Mouse (Mus musculus) limb, embryonic 14.5 days (tissue): ENCODE measurements around the gene Amz1. TPM values are rescaled to one million over a fixed set of nuclear protein-coding genes. Genes with fewer than 3 reads are reported as not detected.

Experiments
- ATAC-seq: fragments of 200-750 bp; cut with Nextera tagmentation; 2 replicates; pipeline ENCODE4 v1.8.0; 2017; ENCODE audit warnings: low read depth, moderate number of reproducible peaks, moderate TSS enrichment; ENCODE audit not compliant: low FRiP score
- DNase-seq: peaks from one replicate; pipeline ENCODE4 v3.0.0-alpha.2; 2015; ENCODE audit warnings: low spot score
- H3K27ac ChIP-seq: fragments of 300-500 bp; sonication (generic); replicated peaks from 2 replicates; pipeline ENCODE4 v1.5.1; 2014; ENCODE audit warnings: low read depth, mild to moderate bottlenecking, low read length, moderate library complexity, mixed read lengths
- H3K27me3 ChIP-seq: fragments of 300-500 bp; sonication (generic); 2 replicates; pipeline ENCODE4 v1.6.1; 2014; ENCODE audit warnings: low read length, mixed read lengths; ENCODE audit not compliant: control insufficient read depth, insufficient read depth
- H3K36me3 ChIP-seq: fragments of 300-500 bp; sonication (generic); 2 replicates; pipeline ENCODE4 v1.6.1; 2014; ENCODE audit warnings: mild to moderate bottlenecking, low read length, moderate library complexity, mixed read lengths; ENCODE audit not compliant: control insufficient read depth, insufficient read depth
- H3K4me1 ChIP-seq: fragments of 300-500 bp; sonication (generic); 2 replicates; pipeline ENCODE4 v1.6.1; 2014; ENCODE audit warnings: antibody characterized with exemption, low read length, mixed read lengths; ENCODE audit not compliant: control insufficient read depth, insufficient read depth
- H3K4me2 ChIP-seq: fragments of 300-500 bp; sonication (generic); replicated peaks from 2 replicates; pipeline ENCODE4 v1.6.1; 2014; ENCODE audit warnings: low read depth, mild to moderate bottlenecking, low read length, moderate library complexity; ENCODE audit not compliant: severe bottlenecking
- H3K4me3 ChIP-seq: fragments of 300-500 bp; sonication (generic); replicated peaks from 2 replicates; pipeline ENCODE4 v1.5.1; 2014; ENCODE audit warnings: low read length
- H3K9ac ChIP-seq: fragments of 300-500 bp; sonication (generic); 2 replicates; pipeline ENCODE4 v1.6.1; 2014; ENCODE audit warnings: mild to moderate bottlenecking, low read depth, low read length, moderate library complexity; ENCODE audit not compliant: severe bottlenecking
- H3K9me3 ChIP-seq: fragments of 300-500 bp; sonication (generic); 2 replicates; pipeline ENCODE4 v1.6.1; 2016; ENCODE audit warnings: low read length; ENCODE audit not compliant: control insufficient read depth
- POLR2A ChIP-seq: fragments of 200-500 bp; IDR thresholded peaks from 2 replicates; pipeline ENCODE4 v1.8.0; 2012; ENCODE audit warnings: inconsistent platforms, mild to moderate bottlenecking, moderate library complexity, borderline replicate concordance; ENCODE audit not compliant: insufficient read depth, insufficient read length; ENCODE audit errors: extremely low read depth
- WGBS: fragments of 180-500 bp; shearing (Covaris S2); extraction: QIAGEN DNeasy Blood & Tissue Kit; methylation state at CpG from one replicate; pipeline ENCODE4 v1.1.7; 2014; 5-methylcytosine and 5-hydroxymethylcytosine counted together
- polyA plus RNA-seq, 2 experiments: library from polyadenylated mRNA; depleted of rRNA in 1 of 2; stranded (reverse) in 1 of 2; unstranded in 1 of 2; fragments of >200 nt; fragmentation: Nextera tagmentation in 1 of 2; extraction: Ambion mirVana in 1 of 2; gene quantifications; 2 replicates each; pipeline versions ENCODE4 v1.2.1 to v1.2.3; 2012 to 2014

Gene Amz1
- polyA plus RNA-seq, 2 experiments, result 1.1 TPM

DNA sequence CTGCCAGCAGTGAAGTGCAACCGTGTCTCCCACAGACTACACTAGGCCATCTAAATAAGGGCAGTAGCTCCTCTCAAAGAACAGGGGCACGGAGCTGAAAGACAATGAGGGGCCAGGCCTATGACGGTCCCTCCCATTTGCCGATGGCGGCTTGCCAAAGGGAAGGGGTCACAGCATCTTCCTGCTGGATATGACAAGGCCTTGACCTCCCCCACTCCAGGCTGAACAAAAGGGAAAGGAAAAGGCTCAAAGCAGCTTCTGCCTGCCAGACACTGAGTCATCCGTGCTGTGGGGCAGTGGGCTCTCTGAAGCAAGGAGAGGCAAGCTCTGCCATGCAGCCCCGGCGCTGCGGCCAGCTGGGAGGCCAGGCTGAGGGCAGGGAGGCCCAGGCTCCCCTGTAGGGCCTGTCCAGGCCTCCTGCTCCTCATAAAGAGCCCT lies 43.8 kb downstream of the Amz1 start:
- no peak overlapping the region for H3K4me3 ChIP-seq
- DNase-seq, result peak; percentile 50
- no peak for TF ChIP-seq POLR2A
- H3K9ac ChIP-seq, result 0 out of 2 replicates have a peak overlapping the region, but pooled peaks have one; percentile 13
- no peaks in the 10 kb centered on the region for H3K27me3 ChIP-seq
- H3K36me3 ChIP-seq, result peaks cover 3% of the 10 kb centered on the region; the same call in 1 of the 2 replicates
- H3K27ac ChIP-seq, result peak overlapping the region; percentile 50
- H3K9me3 ChIP-seq, result no peaks in the 10 kb centered on the region
- peak; percentile 60 for ATAC-seq
- H3K4me1 ChIP-seq, result peaks cover 33% of the 10 kb centered on the region
- 0 out of 2 replicates have a peak overlapping the region, but pooled peaks have one; percentile 2 for H3K4me2 ChIP-seq
- WGBS, result 64% methylated on average over 9 of the region's 9 CpGs

DNA sequence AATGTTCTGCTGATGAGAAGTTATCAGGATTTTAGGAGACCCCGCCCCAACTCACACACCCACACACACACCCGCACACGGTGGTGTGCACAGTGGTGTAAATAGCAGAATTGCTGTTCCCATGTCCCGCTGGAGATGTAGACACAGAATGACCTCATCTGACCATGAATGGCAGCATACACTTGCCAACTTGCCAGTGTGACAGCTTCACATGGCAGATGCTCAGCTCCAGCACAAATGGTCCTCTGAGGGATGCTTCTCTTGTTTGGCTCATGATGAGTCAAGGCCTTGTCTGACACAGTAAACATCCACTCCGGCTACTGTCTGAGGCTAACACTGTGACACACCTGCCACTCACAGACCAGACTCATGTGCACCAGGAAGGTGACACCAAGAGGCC lies 44.4 kb downstream of the Amz1 start:
- no peak overlapping the region for H3K4me3 ChIP-seq
- 82% methylated on average over 5 of the region's 5 CpGs for WGBS
- DNase-seq (no peak), ATAC-seq (no peak)
- no peaks in the 10 kb centered on the region for H3K27me3 ChIP-seq
- peaks cover 8% of the 10 kb centered on the region; the same call in 1 of the 2 replicates for H3K36me3 ChIP-seq
- H3K9me3 ChIP-seq, result no peaks in the 10 kb centered on the region
- no peak overlapping the region for H3K9ac ChIP-seq
- no peak overlapping the region for H3K4me2 ChIP-seq
- no peak for TF ChIP-seq POLR2A
- H3K4me1 ChIP-seq, result peaks cover 33% of the 10 kb centered on the region
- peak overlapping the region; percentile 50; the same call in 1 of the 2 replicates for H3K27ac ChIP-seq

DNA sequence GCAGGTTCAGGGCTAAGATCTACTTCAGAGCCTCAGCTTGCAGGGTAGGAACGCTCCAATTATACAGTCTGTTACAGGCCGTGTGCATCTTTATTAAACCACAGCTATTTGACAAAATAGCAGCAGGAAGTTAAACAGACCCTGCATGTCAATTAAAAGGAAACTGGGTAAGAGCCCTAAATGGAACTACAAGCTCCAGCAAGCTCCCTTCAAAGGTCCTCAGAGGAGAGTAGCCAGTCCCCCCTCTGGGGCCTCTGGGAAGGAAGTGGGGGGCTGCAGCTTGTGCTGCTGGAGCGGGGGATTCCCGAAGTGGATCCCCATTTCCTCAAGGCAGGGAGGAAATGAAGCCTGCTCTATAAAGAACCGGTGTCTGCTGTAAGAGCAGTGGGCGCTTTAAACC lies 47.7 kb downstream of the Amz1 start:
- H3K4me3 ChIP-seq, result no peak overlapping the region
- peak overlapping the region; percentile 34; the same call in 1 of the 2 replicates for H3K9ac ChIP-seq
- peak overlapping the region; percentile 72 for H3K27ac ChIP-seq
- ATAC-seq (no peak), DNase-seq (peak; percentile 34)
- H3K27me3 ChIP-seq, result no peaks in the 10 kb centered on the region
- 13% methylated on average over 6 of the region's 6 CpGs for WGBS
- TF ChIP-seq POLR2A, result no peak
- peaks cover 9% of the 10 kb centered on the region; the same call in 1 of the 2 replicates for H3K36me3 ChIP-seq
- no peaks in the 10 kb centered on the region for H3K9me3 ChIP-seq
- peaks cover 33% of the 10 kb centered on the region for H3K4me1 ChIP-seq
- peak overlapping the region; percentile 25; the same call in 1 of the 2 replicates for H3K4me2 ChIP-seq

DNA sequence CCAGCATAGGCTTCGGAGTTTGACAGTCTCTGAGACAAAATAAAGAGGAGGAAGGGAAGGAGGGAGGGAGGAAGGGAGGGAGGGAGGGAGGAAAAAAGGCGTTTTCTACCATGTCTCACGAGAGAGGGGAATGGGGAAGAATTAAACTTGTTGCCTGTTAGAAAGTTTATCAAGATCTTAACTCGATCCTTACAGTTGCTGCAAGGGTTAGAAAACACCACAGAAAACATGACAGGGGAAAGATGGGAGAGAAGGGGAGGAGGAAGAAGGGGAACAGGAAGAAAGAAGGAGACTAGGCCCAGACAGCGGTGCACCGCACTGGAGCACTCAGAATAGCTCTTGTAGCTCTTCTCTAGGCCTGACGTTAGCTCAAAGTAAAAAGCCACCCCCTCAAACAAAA lies 48.2 kb downstream of the Amz1 start:
- Histone ChIP-seq H3K4me1 (peaks cover 33% of the 10 kb centered on the region), H3K9ac (peak overlapping the region; percentile 34; the same call in 1 of the 2 replicates), H3K27ac (peak overlapping the region; percentile 72), H3K4me2 (no peak overlapping the region), H3K27me3 (no peaks in the 10 kb centered on the region), H3K9me3 (no peaks in the 10 kb centered on the region), H3K36me3 (peaks cover 9% of the 10 kb centered on the region; the same call in 1 of the 2 replicates), H3K4me3 (no peak overlapping the region)
- TF ChIP-seq POLR2A, result no peak
- WGBS, result 48% methylated on average over 7 of the region's 7 CpGs
- DNase-seq, result no peak
- no peak for ATAC-seq

- no peak overlapping the region for H3K9ac ChIP-seq
- peaks cover 18% of the 10 kb centered on the region for H3K4me1 ChIP-seq
- H3K9me3 ChIP-seq, result no peaks in the 10 kb centered on the region
- WGBS, result 92% methylated on average over 4 of the region's 4 CpGs
- no peak overlapping the region for H3K27ac ChIP-seq
- TF ChIP-seq POLR2A, result no peak
- DNase-seq (no peak), ATAC-seq (no peak)
- peaks cover 26% of the 10 kb centered on the region for H3K36me3 ChIP-seq
- no peak overlapping the region for H3K4me3 ChIP-seq
- no peak overlapping the region for H3K4me2 ChIP-seq
- no peaks in the 10 kb centered on the region for H3K27me3 ChIP-seq
Measured at GRCm38 (mm10) chr5:140775111-140775510, 51.2 kb downstream of the Amz1 start.
